Mouse (Mus musculus) MEL (cell line): ENCODE measurements around the gene Ypel3.

ENCODE experiments used
- CHD2 ChIP-seq: IDR thresholded peaks from 2 replicates; pipeline ENCODE4 v1.6.1; 2011; ENCODE audit warnings: low read length, improper control_type of control experiment
- CTCF ChIP-seq, 3 experiments: IDR thresholded peaks in 2 of 3; conservative IDR thresholded peaks in 1 of 3; 2 replicates each; pipeline ENCODE4 v1.5.1; 2011 to 2012; ENCODE audit warnings: low read length in 3 of 3, low read depth in 2 of 3, mild to moderate bottlenecking in 2 of 3, improper control_type of control experiment in 1 of 3, inconsistent platforms in 1 of 3, mixed read lengths in 1 of 3, moderate library complexity in 1 of 3; ENCODE audit not compliant: control insufficient read depth in 1 of 3, insufficient read depth in 1 of 3, poor library complexity in 1 of 3, severe bottlenecking in 1 of 3
- ELF1 ChIP-seq: IDR thresholded peaks from 2 replicates; pipeline ENCODE4 v1.6.1; 2014; ENCODE audit warnings: low read depth, mild to moderate bottlenecking, inconsistent platforms, low read length, improper control_type of control experiment, moderate library complexity
- GABPA ChIP-seq: IDR thresholded peaks from 2 replicates; pipeline ENCODE4 v1.6.1; 2012; ENCODE audit warnings: low read depth, mild to moderate bottlenecking, inconsistent platforms, low read length, improper control_type of control experiment, moderate library complexity
- GATA1 ChIP-seq: IDR thresholded peaks from 2 replicates; pipeline ENCODE4 v1.6.1; 2011; ENCODE audit warnings: low read depth, low read length, improper control_type of control experiment
- HCFC1 ChIP-seq: IDR thresholded peaks from 2 replicates; pipeline ENCODE4 v1.6.1; 2012; ENCODE audit warnings: low read depth, mild to moderate bottlenecking, inconsistent platforms, low read length, improper control_type of control experiment, moderate library complexity
- MAZ ChIP-seq: IDR thresholded peaks from 2 replicates; pipeline ENCODE4 v1.6.1; 2012; ENCODE audit warnings: low read depth, mild to moderate bottlenecking, inconsistent platforms, low read length, improper control_type of control experiment
- NELFE ChIP-seq: IDR thresholded peaks from 2 replicates; pipeline ENCODE4 v1.6.1; 2011; ENCODE audit warnings: low read depth, low read length, improper control_type of control experiment
- POLR2A ChIP-seq, 2 experiments: IDR thresholded peaks; 2 replicates each; pipeline ENCODE4 v1.6.1; 2011 to 2012; ENCODE audit warnings: low read length in 2 of 2, mild to moderate bottlenecking in 2 of 2, control low read depth in 1 of 2, improper control_type of control experiment in 1 of 2, low read depth in 1 of 2, moderate library complexity in 1 of 2; ENCODE audit not compliant: control insufficient read depth in 1 of 2, insufficient read depth in 1 of 2, poor library complexity in 1 of 2
- POLR2AphosphoS5 ChIP-seq: IDR thresholded peaks from 2 replicates; pipeline ENCODE4 v1.6.1; 2012; ENCODE audit warnings: low read depth, borderline replicate concordance, mild to moderate bottlenecking, inconsistent platforms, low read length, moderate library complexity, mixed read lengths
- SIN3A ChIP-seq: IDR thresholded peaks from 2 replicates; pipeline ENCODE4 v1.6.1; 2012; ENCODE audit warnings: low read length, improper control_type of control experiment, inconsistent platforms
- USF2 ChIP-seq, 2 experiments: IDR thresholded peaks; 2 replicates each; pipeline ENCODE4 v1.6.1; 2011 to 2012; ENCODE audit warnings: improper control_type of control experiment in 2 of 2, low read length in 2 of 2, borderline replicate concordance in 1 of 2, inconsistent platforms in 1 of 2, low read depth in 1 of 2, mild to moderate bottlenecking in 1 of 2; ENCODE audit not compliant: insufficient read depth in 1 of 2
- ZNF384 ChIP-seq: IDR thresholded peaks from 2 replicates; pipeline ENCODE4 v1.6.1; 2012; ENCODE audit warnings: low read depth, mild to moderate bottlenecking, inconsistent platforms, low read length, improper control_type of control experiment

GRCm38 (mm10) chr7:126766201-126766600 lies 10.6 kb upstream of the Ypel3 start, which contains the start of gene Gdpd3:
- TF ChIP-seq CTCF (IDR thresholded peaks at IDR 0.05 in 2 of 3, conservative IDR thresholded peaks at IDR 0.05 in 1 of 3; ENCODE audit: control insufficient read depth in 1 of 3, insufficient read depth in 1 of 3, low read depth in 2 of 3, low read length in 3 of 3, poor library complexity in 1 of 3, severe bottlenecking in 1 of 3), result no peak
- no peak for TF ChIP-seq ZNF384
- no peak for TF ChIP-seq SIN3A
- TF ChIP-seq CHD2, result no peak
- TF ChIP-seq POLR2AphosphoS5, result no peak
- TF ChIP-seq NELFE, result no peak
- no peak for TF ChIP-seq POLR2A (IDR thresholded peaks at IDR 0.05; ENCODE audit: control insufficient read depth in 1 of 2, insufficient read depth in 1 of 2, low read depth in 1 of 2, low read length in 2 of 2, poor library complexity in 1 of 2)
- no peak for TF ChIP-seq MAZ
- TF ChIP-seq HCFC1, result no peak
- no peak for TF ChIP-seq GATA1
- TF ChIP-seq ELF1, result no peak
- no peak for TF ChIP-seq GABPA
- no peak for TF ChIP-seq USF2 (IDR thresholded peaks at IDR 0.05; ENCODE audit: borderline replicate concordance in 1 of 2, insufficient read depth in 1 of 2, low read depth in 1 of 2, low read length in 2 of 2)
